Mouse (Mus musculus) embryo, embryonic 11.5 days (tissue): ENCODE data around the gene Ccdc65.
"Not testable (repeated sequence)": the region's sequence is repeated elsewhere in the genome, so short reads cannot be mapped to it uniquely, and the experiment has no call there.

ENCODE experiments used
- DNase-seq: peaks from one replicate; pipeline ENCODE4 v3.0.0-alpha.2; 2012; ENCODE audit warnings: low read depth, low spot score

Ccdc65 gene

GRCm38 (mm10) chr15:98737881-98738280, 29.9 kb downstream of the Ccdc65 start:
- no peak for DNase-seq

- no peak for DNase-seq
Observed at GRCm38 (mm10) chr15:98738796-98739195, 30.8 kb downstream of the Ccdc65 start.

GRCm38 (mm10) chr15:98740219-98740618, 32.2 kb downstream of the Ccdc65 start:
- DNase-seq = no peak

GRCm38 (mm10) chr15:98742766-98743428, 34.9 kb downstream of the Ccdc65 start:
- no peak for DNase-seq

- DNase-seq = not testable (repeated sequence)
Observed at GRCm38 (mm10) chr15:98743863-98744262, 35.9 kb downstream of the Ccdc65 start.

- no peak for DNase-seq
Observed at GRCm38 (mm10) chr15:98746344-98746965, 38.4 kb downstream of the Ccdc65 start.

GRCm38 (mm10) chr15:98747296-98747695, 39.3 kb downstream of the Ccdc65 start:
- DNase-seq = no peak

GRCm38 (mm10) chr15:98749093-98749492, 41.1 kb downstream of the Ccdc65 start:
- DNase-seq = no peak

- no peak for DNase-seq
Observed at GRCm38 (mm10) chr15:98753021-98753423, 45.0 kb downstream of the Ccdc65 start.

- DNase-seq = no peak
Observed at GRCm38 (mm10) chr15:98754125-98754524, 46.1 kb downstream of the Ccdc65 start.

GRCm38 (mm10) chr15:98762201-98762621, 54.2 kb downstream of the Ccdc65 start:
- DNase-seq = peak; percentile 58

- DNase-seq = peak; percentile 94
Observed at GRCm38 (mm10) chr15:98762670-98763529, 54.9 kb downstream of the Ccdc65 start, which contains the start of gene Arf3. TSS of gene Arf3 (minus strand) at chr15:98763214.

- no peak for DNase-seq
Observed at GRCm38 (mm10) chr15:98765929-98766328, 57.9 kb downstream of the Ccdc65 start.

GRCm38 (mm10) chr15:98768259-98768658, 60.3 kb downstream of the Ccdc65 start:
- no peak for DNase-seq

- DNase-seq = no peak
Observed at GRCm38 (mm10) chr15:98771813-98772425, 63.9 kb downstream of the Ccdc65 start.

GRCm38 (mm10) chr15:98772511-98773211, 64.7 kb downstream of the Ccdc65 start:
- no peak for DNase-seq
